Mouse (Mus musculus): ENCODE results near the gene Ntn4. TPM values are rescaled to one million over a fixed set of nuclear protein-coding genes. Genes with fewer than 3 reads are reported as not detected.

The Ntn4 gene
- polyA plus RNA-seq, 1 experiment from 2014 or later, result 0.67 TPM

- ATAC-seq (ENCODE audit: borderline replicate concordance, extremely low read depth, low FRiP score, low TSS enrichment), result no peak
- Histone ChIP-seq H3K4me3 (peak overlapping the region; percentile 5; the same call in 1 of the 2 replicates), H3K9ac (no peak overlapping the region), H3K27me3 (peaks cover 61% of the 10 kb centered on the region), H3K27ac (no peak overlapping the region), H3K4me2 (peak overlapping the region; percentile 100; the same call in 1 of the 2 replicates), H3K36me3 (no peaks in the 10 kb centered on the region), H3K4me1 (peaks cover 24% of the 10 kb centered on the region), H3K9me3 (no peaks in the 10 kb centered on the region)
- WGBS, result 45% methylated on average over 8 of the region's 8 CpGs
These were observed 2.4 kb downstream of the Ntn4 start for GRCm38 (mm10) chr10:93642897-93643296.

- Histone ChIP-seq H3K36me3 (no peaks in the 10 kb centered on the region), H3K27ac (no peak overlapping the region), H3K27me3 (peaks cover 48% of the 10 kb centered on the region), H3K4me3 (no peak overlapping the region), H3K4me1 (peaks cover 27% of the 10 kb centered on the region), H3K9me3 (no peaks in the 10 kb centered on the region), H3K4me2 (no peak overlapping the region), H3K9ac (no peak overlapping the region)
- WGBS, result 82% methylated on average over 12 of the region's 12 CpGs
- no peak for ATAC-seq (ENCODE audit: borderline replicate concordance, extremely low read depth, low FRiP score, low TSS enrichment)
These were observed 4.0 kb downstream of the Ntn4 start for GRCm38 (mm10) chr10:93644451-93644941.

DNA sequence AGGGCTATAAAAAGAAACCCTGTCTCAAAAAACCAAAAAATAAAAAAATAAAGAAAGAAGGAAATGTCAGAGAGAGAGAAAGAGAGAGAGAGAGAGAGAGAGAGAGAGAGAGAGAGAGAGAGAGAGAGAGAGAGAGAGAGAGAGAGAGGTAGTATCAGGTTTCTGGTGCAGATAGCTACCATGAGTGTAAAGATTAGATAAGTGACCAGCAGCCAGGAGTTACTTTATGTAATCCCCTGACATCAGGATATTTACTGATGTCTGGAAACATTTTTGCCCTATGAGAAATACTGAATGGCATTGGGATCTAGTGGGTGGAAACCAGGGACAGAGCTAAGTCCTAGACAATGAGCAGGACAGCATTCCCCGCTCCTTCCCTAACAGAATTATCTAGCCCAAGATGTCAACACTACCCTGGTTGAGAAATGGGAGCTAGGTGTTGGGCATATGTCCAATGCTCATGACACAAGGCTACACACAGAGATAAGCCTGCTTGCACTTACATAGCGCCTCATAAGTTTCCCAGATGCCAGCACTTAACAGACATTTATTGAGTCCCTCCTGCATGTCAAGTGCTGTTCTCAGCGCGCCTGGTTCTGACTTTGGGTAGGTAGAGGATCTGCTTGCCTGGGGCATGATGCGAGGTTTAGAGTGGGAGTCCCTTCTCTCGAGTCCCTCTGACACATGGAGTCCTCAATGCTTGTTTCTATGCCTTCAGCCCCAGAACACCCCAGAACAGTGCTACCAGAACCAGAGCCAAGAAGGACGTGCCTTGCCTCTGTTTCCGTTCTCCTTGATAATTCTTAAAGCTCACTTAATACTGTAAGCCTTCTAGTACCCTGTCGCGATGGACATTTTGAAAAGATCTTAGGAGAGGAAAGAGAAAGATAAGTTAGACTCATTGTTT is 7.4 kb downstream of the Ntn4 start:
- peaks cover 14% of the 10 kb centered on the region for H3K27me3 ChIP-seq
- H3K27ac ChIP-seq, result no peak overlapping the region
- H3K36me3 ChIP-seq, result no peaks in the 10 kb centered on the region
- 0 out of 2 replicates have a peak, but pooled peaks have one; percentile 39 for ATAC-seq (ENCODE audit: borderline replicate concordance, extremely low read depth, low FRiP score, low TSS enrichment)
- no peak overlapping the region for H3K9ac ChIP-seq
- 0 out of 2 replicates have a peak, but pooled peaks cover 5% of the 10 kb centered on the region for H3K4me1 ChIP-seq
- H3K4me2 ChIP-seq, result no peak overlapping the region
- H3K4me3 ChIP-seq, result no peak overlapping the region
- WGBS, result 57% methylated on average over 10 of the region's 10 CpGs
- no peaks in the 10 kb centered on the region for H3K9me3 ChIP-seq

DNA sequence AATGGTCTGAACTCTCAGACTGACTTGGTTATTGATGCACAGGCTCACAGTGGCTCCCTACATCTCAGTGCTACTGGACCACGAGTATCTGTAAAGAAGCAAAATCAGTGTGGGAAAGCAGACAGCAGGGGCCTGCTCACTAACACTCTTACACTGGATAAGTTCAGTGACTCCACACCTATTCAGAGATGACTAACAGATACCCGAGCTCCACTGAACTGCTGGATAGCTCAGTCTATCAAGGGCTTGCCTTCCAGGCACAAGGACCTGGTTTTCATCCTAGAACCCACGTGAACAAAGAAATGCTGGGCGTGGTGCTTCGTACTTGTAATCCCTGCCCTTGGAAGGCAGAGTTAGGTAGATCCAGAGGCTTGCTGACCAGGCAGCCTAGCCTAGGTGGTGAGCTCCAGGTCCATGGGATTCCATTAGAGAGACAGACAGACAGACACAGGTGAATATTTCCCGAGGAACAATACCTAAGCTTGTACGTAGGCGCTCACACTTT is 8.2 kb downstream of the Ntn4 start:
- Histone ChIP-seq H3K27me3 (peaks cover 12% of the 10 kb centered on the region; the same call in 1 of the 2 replicates), H3K4me1 (0 out of 2 replicates have a peak, but pooled peaks cover 5% of the 10 kb centered on the region), H3K9ac (no peak overlapping the region), H3K4me2 (no peak overlapping the region), H3K27ac (no peak overlapping the region), H3K4me3 (no peak overlapping the region), H3K9me3 (no peaks in the 10 kb centered on the region), H3K36me3 (no peaks in the 10 kb centered on the region)
- ATAC-seq (ENCODE audit: borderline replicate concordance, extremely low read depth, low FRiP score, low TSS enrichment), result no peak
- WGBS, result 79% methylated on average over 8 of the region's 8 CpGs

GRCm38 (mm10) chr10:93649127-93649526 is 8.6 kb downstream of the Ntn4 start:
- Histone ChIP-seq H3K4me2 (no peak overlapping the region), H3K4me3 (no peak overlapping the region), H3K27me3 (peaks cover 10% of the 10 kb centered on the region; the same call in 1 of the 2 replicates), H3K4me1 (0 out of 2 replicates have a peak, but pooled peaks cover 5% of the 10 kb centered on the region), H3K36me3 (no peaks in the 10 kb centered on the region), H3K9me3 (no peaks in the 10 kb centered on the region), H3K9ac (no peak overlapping the region), H3K27ac (no peak overlapping the region)
- 83% methylated on average over 5 of the region's 5 CpGs for WGBS
- ATAC-seq (ENCODE audit: borderline replicate concordance, extremely low read depth, low FRiP score, low TSS enrichment), result no peak

DNA sequence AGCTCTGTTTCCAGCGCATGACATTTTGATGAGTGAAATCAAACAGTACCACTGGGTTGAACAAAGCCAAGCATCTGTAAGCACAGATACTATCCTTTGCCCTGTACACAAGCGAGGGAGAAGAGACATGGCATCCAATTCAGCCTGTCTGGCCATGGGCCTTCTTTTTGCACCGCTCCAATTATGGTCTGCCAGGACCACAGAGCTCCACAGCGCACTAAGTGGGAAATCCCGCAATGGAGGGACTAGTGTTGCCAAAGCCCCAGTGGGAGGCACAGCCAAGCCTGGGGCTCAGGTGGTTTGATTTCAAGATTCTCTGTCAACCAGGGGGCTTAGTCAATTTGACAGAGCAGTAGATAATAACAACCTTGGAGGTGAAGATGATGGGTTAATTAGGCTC is 9.1 kb downstream of the Ntn4 start:
- peaks cover 6% of the 10 kb centered on the region; the same call in 1 of the 2 replicates for H3K27me3 ChIP-seq
- no peak for ATAC-seq (ENCODE audit: borderline replicate concordance, extremely low read depth, low FRiP score, low TSS enrichment)
- H3K9me3 ChIP-seq, result no peaks in the 10 kb centered on the region
- H3K4me2 ChIP-seq, result no peak overlapping the region
- 0 out of 2 replicates have a peak, but pooled peaks cover 5% of the 10 kb centered on the region for H3K4me1 ChIP-seq
- no peak overlapping the region for H3K9ac ChIP-seq
- no peak overlapping the region for H3K27ac ChIP-seq
- no peak overlapping the region for H3K4me3 ChIP-seq
- no peaks in the 10 kb centered on the region for H3K36me3 ChIP-seq
- WGBS, result 91% methylated on average over 5 of the region's 5 CpGs

- H3K9ac ChIP-seq, result no peak overlapping the region
- no peak overlapping the region for H3K4me3 ChIP-seq
- no peaks in the 10 kb centered on the region for H3K4me1 ChIP-seq
- H3K4me2 ChIP-seq, result no peak overlapping the region
- ATAC-seq (ENCODE audit: borderline replicate concordance, extremely low read depth, low FRiP score, low TSS enrichment), result no peak
- H3K27me3 ChIP-seq, result no peaks in the 10 kb centered on the region
- H3K27ac ChIP-seq, result no peak overlapping the region
- WGBS, result 59% methylated on average over 2 of the region's 2 CpGs
- no peaks in the 10 kb centered on the region for H3K36me3 ChIP-seq
- no peaks in the 10 kb centered on the region for H3K9me3 ChIP-seq
These were observed 12.8 kb downstream of the Ntn4 start for GRCm38 (mm10) chr10:93653322-93653721.

DNA sequence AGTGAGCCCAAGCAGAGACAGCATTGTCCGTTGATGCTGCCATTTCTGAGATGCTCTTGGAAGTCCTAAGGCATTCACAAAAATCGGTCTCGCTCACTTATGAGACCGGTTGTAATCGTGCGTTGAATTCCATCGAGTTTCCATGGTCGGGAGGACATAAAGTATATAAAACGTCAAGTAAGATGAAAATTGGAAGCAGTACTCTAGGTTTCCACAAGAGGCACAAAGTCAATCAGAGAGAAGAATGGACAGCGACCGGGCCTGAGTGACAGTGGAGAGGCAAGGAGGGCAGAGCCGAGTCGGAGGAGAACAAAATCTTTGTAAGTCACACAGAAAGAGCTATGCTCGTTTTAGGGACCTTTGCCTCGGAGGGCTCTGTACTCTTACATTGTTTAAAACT is 14.9 kb downstream of the Ntn4 start:
- H3K9ac ChIP-seq, result no peak overlapping the region
- ATAC-seq (ENCODE audit: borderline replicate concordance, extremely low read depth, low FRiP score, low TSS enrichment), result no peak

GRCm38 (mm10) chr10:93659792-93660191 is 19.3 kb downstream of the Ntn4 start:
- no peak for ATAC-seq (ENCODE audit: borderline replicate concordance, extremely low read depth, low FRiP score, low TSS enrichment)
- 83% methylated on average over 1 of the region's 1 CpGs for WGBS
- Histone ChIP-seq H3K4me1 (no peaks in the 10 kb centered on the region), H3K27ac (no peak overlapping the region), H3K36me3 (no peaks in the 10 kb centered on the region), H3K27me3 (no peaks in the 10 kb centered on the region), H3K9ac (no peak overlapping the region), H3K9me3 (no peaks in the 10 kb centered on the region), H3K4me3 (no peak overlapping the region), H3K4me2 (no peak overlapping the region)

More for the DNA sequence above, 14.9 kb downstream of the Ntn4 start:
- no peak overlapping the region for H3K27ac ChIP-seq
- no peak overlapping the region for H3K4me2 ChIP-seq
- H3K36me3 ChIP-seq, result no peaks in the 10 kb centered on the region
- H3K4me3 ChIP-seq, result no peak overlapping the region
- no peaks in the 10 kb centered on the region for H3K4me1 ChIP-seq
- 73% methylated on average over 15 of the region's 15 CpGs for WGBS
- H3K9me3 ChIP-seq, result no peaks in the 10 kb centered on the region
- no peaks in the 10 kb centered on the region for H3K27me3 ChIP-seq

DNA sequence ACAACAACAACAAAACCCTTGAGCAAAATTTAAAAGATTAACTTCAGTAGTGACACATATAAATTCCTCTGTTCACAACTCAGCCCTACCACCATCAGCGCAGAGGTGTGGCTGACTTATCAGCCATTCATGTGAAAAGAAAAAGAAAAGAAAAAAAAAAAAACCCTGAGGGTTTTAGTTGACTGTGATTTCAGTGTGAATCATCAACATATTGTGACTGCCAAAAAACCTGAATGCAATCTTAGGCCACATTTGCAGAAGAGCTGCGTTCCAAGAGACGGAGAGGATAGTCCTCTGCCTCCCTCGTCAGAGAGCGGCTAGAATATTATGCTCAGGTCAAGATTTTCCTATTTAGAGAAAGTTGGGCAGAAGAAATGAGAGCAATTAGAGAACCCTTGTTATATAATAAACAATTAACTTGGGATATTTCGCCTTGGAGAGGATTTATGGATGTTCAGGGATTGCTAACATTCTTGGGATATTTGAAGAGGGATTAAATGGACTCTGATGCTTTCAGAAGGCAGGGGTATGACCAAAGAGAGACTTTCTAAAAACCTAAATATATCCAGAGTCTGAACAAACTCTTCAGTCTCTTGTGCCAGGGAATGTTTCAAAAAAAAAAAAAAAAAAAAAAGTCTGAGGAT is 21.0 kb downstream of the Ntn4 start:
- no peak overlapping the region for H3K4me3 ChIP-seq
- H3K27ac ChIP-seq, result no peak overlapping the region
- no peak overlapping the region for H3K4me2 ChIP-seq
- no peak overlapping the region for H3K9ac ChIP-seq
- WGBS, result 65% methylated on average over 6 of the region's 6 CpGs
- no peaks in the 10 kb centered on the region for H3K4me1 ChIP-seq
- ATAC-seq (ENCODE audit: borderline replicate concordance, extremely low read depth, low FRiP score, low TSS enrichment), result no peak
- H3K36me3 ChIP-seq, result no peaks in the 10 kb centered on the region
- no peaks in the 10 kb centered on the region for H3K9me3 ChIP-seq
- no peaks in the 10 kb centered on the region for H3K27me3 ChIP-seq

GRCm38 (mm10) chr10:93662018-93662417 is 21.5 kb downstream of the Ntn4 start:
- Histone ChIP-seq H3K4me1 (no peaks in the 10 kb centered on the region), H3K4me2 (no peak overlapping the region), H3K9me3 (no peaks in the 10 kb centered on the region), H3K27ac (no peak overlapping the region), H3K36me3 (no peaks in the 10 kb centered on the region), H3K27me3 (no peaks in the 10 kb centered on the region), H3K4me3 (no peak overlapping the region), H3K9ac (no peak overlapping the region)
- no peak for ATAC-seq (ENCODE audit: borderline replicate concordance, extremely low read depth, low FRiP score, low TSS enrichment)
- WGBS, result 58% methylated on average over 5 of the region's 5 CpGs

GRCm38 (mm10) chr10:93666222-93666621 is 25.7 kb downstream of the Ntn4 start:
- Histone ChIP-seq H3K9ac (no peak overlapping the region), H3K36me3 (no peaks in the 10 kb centered on the region), H3K27ac (no peak overlapping the region), H3K4me1 (no peaks in the 10 kb centered on the region), H3K4me3 (no peak overlapping the region), H3K27me3 (no peaks in the 10 kb centered on the region), H3K4me2 (no peak overlapping the region), H3K9me3 (no peaks in the 10 kb centered on the region)
- no peak for ATAC-seq (ENCODE audit: borderline replicate concordance, extremely low read depth, low FRiP score, low TSS enrichment)
- 64% methylated on average over 2 of the region's 2 CpGs for WGBS
